Mouse (Mus musculus): ENCODE data around the gene Pigk.

Pigk gene

GRCm38 (mm10) chr3:152856095-152856494 lies 142.2 kb downstream of the Pigk start:
- no peak for DNase-seq

- DNase-seq: no peak
Observed at GRCm38 (mm10) chr3:152861450-152861849, 147.6 kb downstream of the Pigk start.

- no peak for DNase-seq
Observed at GRCm38 (mm10) chr3:152861978-152862377, 148.1 kb downstream of the Pigk start.

GRCm38 (mm10) chr3:152866035-152866965 lies 152.4 kb downstream of the Pigk start:
- no peak for DNase-seq

- no peak for DNase-seq
Observed at GRCm38 (mm10) chr3:152867654-152868525, 154.0 kb downstream of the Pigk start.

GRCm38 (mm10) chr3:152872054-152872453 lies 158.2 kb downstream of the Pigk start:
- no peak for DNase-seq

GRCm38 (mm10) chr3:152872596-152872995 lies 158.7 kb downstream of the Pigk start:
- no peak for DNase-seq

- no peak for DNase-seq
Observed at GRCm38 (mm10) chr3:152874431-152875355, 160.8 kb downstream of the Pigk start.

GRCm38 (mm10) chr3:152875723-152876290 lies 161.9 kb downstream of the Pigk start:
- DNase-seq: no peak

GRCm38 (mm10) chr3:152880121-152880835 lies 166.4 kb downstream of the Pigk start:
- DNase-seq: no peak

GRCm38 (mm10) chr3:152881706-152882105 lies 167.8 kb downstream of the Pigk start:
- no peak for DNase-seq

GRCm38 (mm10) chr3:152883556-152883955 lies 169.7 kb downstream of the Pigk start:
- DNase-seq: no peak

GRCm38 (mm10) chr3:152886749-152887148 lies 172.8 kb downstream of the Pigk start:
- no peak for DNase-seq

- DNase-seq: no peak
Observed at GRCm38 (mm10) chr3:152888116-152888515, 174.2 kb downstream of the Pigk start.

- no peak for DNase-seq
Observed at GRCm38 (mm10) chr3:152894935-152895334, 181.0 kb downstream of the Pigk start.

- no peak for DNase-seq
Observed at GRCm38 (mm10) chr3:152896111-152896510, 182.2 kb downstream of the Pigk start.

GRCm38 (mm10) chr3:152897196-152897595 lies 183.3 kb downstream of the Pigk start:
- DNase-seq: no peak

- DNase-seq: no peak
Observed at GRCm38 (mm10) chr3:152898906-152899305, 185.0 kb downstream of the Pigk start.

- no peak for DNase-seq
Observed at GRCm38 (mm10) chr3:152905026-152905425, 191.1 kb downstream of the Pigk start.

- no peak for DNase-seq
Observed at GRCm38 (mm10) chr3:152905800-152906199, 191.9 kb downstream of the Pigk start.

GRCm38 (mm10) chr3:152907087-152907486 lies 193.2 kb downstream of the Pigk start:
- no peak for DNase-seq
